Mouse (Mus musculus) right cerebral cortex, adult 2 months (tissue): ENCODE data around the gene Nkap.
"Not testable (repeated sequence)": the region's sequence is repeated elsewhere in the genome, so short reads cannot be mapped to it uniquely, and the experiment has no call there.

Experiments used
- DNase-seq, 2 experiments: peaks; one replicate each; pipeline ENCODE4 v3.0.0; 2021 to 2022; ENCODE audit warnings: low spot score in 2 of 2

Gene Nkap

DNA sequence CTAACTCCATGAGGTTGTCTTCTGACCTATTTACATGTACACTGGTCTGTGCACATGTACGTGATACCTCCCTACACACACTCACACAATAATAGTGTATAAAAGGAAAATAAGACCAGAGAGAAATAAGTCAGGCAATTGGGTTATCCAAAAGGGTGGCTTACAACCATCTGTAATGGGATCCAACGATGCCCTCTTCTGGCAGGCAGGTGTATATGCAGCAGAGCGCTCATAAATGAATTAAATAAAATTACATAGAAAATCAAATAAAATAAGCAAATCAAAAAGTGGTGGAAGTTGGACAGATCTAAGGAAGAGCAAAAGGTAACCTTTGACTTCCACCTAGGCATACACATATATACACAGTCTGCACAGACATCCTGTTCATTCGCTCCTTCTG lies 31.2 kb downstream of the Nkap start:
- no peak for DNase-seq

DNA sequence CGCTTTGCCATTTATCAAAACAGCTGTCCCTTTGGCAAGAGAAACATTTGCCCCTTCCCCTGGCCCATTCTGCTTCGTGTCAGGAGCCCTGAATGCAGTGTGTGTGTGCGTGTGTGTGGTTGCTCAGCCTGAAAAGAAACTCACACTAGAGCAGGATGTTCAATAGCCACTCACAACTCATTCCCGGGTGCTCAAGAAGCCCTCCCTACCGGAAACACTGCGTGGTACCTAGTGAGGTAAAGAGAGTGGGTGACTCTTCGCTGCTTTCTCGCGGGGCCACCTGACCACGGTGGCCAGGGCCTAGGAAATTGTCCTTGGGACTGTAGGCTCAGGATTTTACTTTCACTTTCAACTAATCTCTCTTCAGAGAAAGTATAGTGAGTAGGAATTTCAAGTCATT lies 34.6 kb downstream of the Nkap start:
- no peak for DNase-seq

DNA sequence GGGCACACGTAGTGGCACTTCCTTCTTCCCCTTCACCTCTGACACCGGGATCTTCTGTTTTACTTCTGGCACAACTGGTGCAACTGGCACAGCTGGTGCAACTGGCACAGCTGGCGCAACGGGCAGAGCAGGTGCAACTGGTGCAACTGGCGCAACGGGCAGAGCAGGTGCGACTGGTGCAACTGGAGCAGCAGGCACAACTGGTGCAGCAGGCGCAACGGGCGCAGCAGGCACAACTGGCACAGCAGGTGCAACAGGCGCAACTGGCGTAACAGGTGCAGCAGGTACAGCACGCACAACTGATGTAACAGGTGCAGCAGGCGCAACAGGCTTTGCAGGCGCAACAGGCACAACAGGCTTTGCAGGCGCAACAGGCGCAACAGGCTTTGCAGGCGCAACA lies 36.5 kb downstream of the Nkap start:
- DNase-seq: no peak

DNA sequence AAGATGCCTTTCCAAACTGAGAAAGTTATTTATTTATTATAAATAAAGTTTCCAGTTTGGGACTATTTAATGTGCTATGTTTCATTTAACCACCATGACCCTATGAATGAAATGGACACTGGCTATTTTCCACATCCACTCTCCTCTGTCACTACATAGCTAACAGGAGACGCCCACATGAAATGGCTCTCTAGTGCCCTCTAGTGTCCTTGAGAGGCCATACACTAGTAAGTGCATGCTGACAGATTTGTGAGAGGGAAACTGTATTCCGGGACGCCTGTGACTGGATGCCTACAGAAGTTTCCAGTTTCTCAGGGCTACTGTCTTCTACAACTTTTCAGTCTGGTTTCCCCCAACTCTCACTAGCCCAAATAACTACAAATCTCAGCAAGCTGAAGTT lies 40.5 kb downstream of the Nkap start:
- peak; percentile 13 to 19 for DNase-seq

DNA sequence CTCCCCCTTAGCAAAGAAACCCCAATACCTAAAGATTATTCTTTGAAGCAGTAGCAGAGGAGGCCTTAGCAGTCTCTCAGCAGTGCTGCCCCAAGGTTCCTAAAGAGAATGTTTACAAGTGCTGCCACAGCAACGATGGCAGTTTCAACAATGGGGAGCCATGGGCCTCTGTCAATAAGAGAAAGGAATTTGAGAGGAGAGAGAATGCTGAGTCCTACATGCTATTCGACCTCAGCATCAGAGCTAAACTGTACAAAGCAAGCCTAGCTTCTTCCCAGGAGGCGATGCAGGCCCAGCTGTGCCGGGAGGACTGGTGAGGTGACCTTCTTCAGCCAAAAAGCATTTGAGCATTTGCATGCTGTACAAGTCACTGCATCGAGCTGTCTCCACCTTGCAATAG lies 42.1 kb downstream of the Nkap start, which contains the start of gene Akap14:
TSS of gene Akap14 (minus strand) at position 101 of the 400 bp plus-strand sequence.
- no peak for DNase-seq

DNA sequence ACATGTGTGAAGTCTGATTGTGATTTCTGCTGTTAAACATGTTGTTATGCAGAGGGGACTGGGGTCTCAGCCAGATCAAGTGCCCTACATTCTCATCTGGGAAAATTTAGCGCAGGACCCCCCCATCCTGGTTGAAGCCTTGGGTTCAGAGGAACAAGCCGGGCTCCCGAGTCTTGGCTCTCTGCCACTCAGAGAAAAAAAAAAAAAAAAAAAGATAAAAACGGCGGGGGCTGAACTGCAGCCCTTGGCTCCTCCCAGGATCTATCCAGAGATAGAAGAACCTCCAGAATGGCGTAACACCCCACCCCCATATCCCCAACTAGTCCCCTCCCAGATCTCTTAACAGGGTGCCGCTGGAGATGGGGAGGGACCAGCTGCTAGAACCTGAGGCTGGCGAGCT lies 57.8 kb downstream of the Nkap start:
- DNase-seq: not testable (repeated sequence)

DNA sequence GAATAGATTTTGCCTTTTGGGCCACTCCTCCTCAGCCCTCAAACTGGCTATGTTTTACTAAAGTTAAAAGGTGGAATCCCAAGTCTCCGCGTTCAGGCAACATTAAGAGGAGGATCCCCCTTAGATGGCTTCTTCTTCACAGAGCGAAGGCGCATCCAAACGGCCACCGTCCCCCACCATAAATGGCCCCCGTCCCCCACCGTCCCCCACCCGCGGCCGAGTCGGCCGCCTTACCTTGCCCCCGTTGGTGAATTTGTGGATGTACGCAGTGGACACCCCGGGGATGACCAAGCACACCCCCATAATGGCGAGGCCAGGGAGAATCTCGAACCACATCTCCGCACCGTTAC lies 64.1 kb downstream of the Nkap start:
- no peak for DNase-seq

DNA sequence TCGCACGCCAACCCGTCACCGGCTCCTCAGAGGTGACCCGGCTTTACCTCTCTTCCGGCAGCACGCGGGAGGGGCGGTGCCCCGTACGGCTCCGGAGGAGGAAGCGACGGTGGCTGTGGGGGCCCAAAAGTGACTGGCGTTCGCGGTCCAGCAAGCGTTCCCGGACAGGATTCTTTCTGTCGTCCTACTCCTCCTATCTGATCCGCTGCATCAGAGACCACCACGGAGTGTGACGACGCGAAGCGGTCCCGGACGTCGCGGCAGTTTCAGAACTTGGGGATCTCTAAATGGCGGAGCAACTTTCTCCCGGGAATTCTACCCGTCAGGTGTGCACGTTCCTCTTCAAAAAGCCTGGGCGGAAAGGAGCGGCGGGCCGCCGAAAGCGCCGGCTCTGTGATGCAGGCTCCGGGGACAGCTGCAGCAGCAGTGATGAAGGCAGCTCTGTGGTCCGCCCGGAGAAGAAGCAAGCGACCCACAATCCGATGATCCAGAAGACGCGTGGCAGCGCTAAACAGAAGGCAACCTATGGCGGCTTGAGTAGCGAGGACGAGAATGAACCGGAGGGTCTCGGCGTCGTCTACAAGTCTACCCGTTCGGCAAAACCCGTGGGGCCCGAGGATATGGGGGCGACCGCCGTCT lies 64.6 kb downstream of the Nkap start, which contains the start of the genes Ndufa1 and Rnf113a1:
TSS of gene Ndufa1 (minus strand) at position 59 of the 639 bp plus-strand sequence.
TSS of gene Rnf113a1 (plus strand) at position 141 of the 639 bp plus-strand sequence.
- peak; percentile 79 to 82 for DNase-seq

DNA sequence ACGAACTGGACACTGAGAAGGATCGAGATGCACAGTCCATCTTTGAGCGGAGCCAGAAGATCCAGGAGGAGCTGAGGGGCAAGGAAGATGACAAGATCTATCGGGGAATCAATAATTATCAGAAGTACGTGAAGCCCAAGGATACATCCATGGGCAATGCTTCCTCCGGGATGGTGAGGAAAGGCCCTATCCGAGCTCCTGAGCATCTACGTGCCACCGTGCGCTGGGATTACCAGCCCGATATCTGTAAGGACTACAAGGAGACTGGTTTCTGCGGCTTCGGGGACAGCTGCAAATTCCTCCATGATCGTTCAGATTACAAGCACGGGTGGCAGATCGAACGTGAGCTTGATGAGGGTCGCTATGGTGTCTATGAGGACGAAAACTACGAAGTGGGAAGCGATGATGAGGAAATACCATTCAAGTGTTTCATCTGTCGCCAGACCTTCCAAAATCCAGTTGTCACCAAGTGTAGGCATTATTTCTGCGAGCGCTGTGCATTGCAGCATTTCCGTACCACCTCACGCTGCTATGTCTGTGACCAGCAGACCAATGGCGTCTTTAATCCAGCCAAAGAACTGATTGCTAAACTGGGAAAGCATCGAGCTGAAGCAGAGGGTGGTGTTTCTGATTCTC lies 65.3 kb downstream of the Nkap start:
- peak; percentile 15 to 32 for DNase-seq

DNA sequence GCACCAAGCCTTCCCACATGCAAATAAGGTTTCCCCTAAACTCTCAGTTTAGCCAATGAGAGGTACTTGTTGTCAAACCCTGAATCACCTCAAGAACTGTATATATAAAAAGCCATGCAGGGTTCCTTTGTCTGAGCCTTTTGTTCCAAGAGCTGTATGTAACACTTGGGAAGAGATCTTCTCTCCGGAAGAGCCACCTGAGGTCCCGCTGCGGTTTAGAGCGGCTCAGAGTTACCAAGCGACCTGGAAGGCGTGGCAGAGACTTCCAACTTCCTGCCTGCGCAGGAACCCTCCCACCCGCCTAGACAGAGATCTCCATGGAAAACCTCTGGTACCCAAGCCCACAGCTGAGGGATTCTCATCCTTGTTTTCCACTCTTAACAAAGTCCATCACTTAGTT lies 72.1 kb downstream of the Nkap start:
- no peak for DNase-seq
